In the genomic region with DNA sequence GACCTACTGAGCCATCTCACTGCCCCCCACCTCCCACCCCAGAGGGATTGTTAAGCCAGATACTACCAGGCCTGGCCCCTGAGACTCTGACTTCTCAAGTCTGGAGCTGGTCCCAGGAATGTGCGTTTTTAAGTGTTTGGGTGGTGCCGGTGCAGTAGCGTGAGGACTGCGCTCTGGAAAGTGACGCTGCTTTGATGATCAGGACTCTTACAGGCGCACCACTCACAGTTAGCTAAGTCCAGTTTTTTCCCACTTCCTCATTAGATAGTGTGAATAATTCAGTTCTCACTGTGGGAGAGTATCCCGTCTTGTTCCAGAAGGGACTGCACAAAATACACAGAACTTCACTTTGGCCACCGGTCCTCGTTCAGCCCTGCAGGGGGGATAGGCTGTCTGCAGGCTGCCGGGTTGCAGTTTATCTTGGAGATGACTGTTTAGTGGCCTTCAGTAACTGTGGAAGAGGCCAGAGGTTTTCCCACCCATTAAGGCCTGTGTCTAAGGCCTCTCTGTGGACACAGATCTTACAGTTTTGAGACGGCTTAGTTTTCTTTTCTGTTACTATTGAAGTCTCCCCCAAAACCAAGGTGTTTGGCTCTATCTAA, we compare ENCODE assay signal across 14 mouse cellular contexts.
A peak's percentile ranks its signal among the peaks of the same experiment; 100 is the strongest.
DNase-seq lines count a peak whose midpoint lies in the region; ATAC-seq and TF ChIP-seq lines count a peak whose summit lies in the region.
"Had no signal": no experiment of that assay in that cellular context is flagged by ENCODE, and none has a peak within 500 bp of the region (broad histone marks: within the 10 kb centered on the region; RNA-seq: fewer than 3 reads in every experiment).

No protein-coding gene starts in this region.

- H3K27ac ChIP-seq in intestine, embryonic 14.5 days (ENCODE audit: low read depth): no peak overlapping the region
- no peak overlapping the region for H3K27ac ChIP-seq in intestine, postnatal 0 days (ENCODE audit: low read depth, low read length)
- peak overlapping the region; percentile 74 for H3K27ac ChIP-seq in heart, embryonic 14.5 days (replicated peaks in 1 of 2; ENCODE audit: control insufficient read depth in 1 of 2, insufficient read depth in 1 of 2, low read depth in 2 of 2, low read length in 2 of 2)
- H3K27ac ChIP-seq: layer of hippocampus, adult 2 months; neural tube, embryonic 12.5 days had no signal

- no peak for DNase-seq in intestine, embryonic 14.5 days (ENCODE audit: low spot score)
- peak; percentile 62 for DNase-seq in adrenal gland, postnatal 14 days
- peak; percentile 35 for DNase-seq in lung, postnatal 36 days
- DNase-seq in left cerebral cortex, adult 9 months (ENCODE audit: low spot score in 2 of 2): no peak
- no peak for DNase-seq in MN1 (ENCODE audit: low spot score)
- DNase-seq: cerebellum, postnatal 25 days; gastrocnemius, postnatal 10 days; right cerebral cortex, postnatal 4 days had no signal

- H3K4me1 ChIP-seq in intestine, embryonic 14.5 days (replicated peaks; ENCODE audit: control insufficient read depth, insufficient read depth, low read length): peaks cover 11% of the 10 kb centered on the region
- H3K4me1 ChIP-seq in intestine, postnatal 0 days (replicated peaks; ENCODE audit: control insufficient read depth, insufficient read depth, low read length): no peaks in the 10 kb centered on the region
- peaks cover 26 to 51% of the 10 kb centered on the region in 2 experiments for H3K4me1 ChIP-seq in heart, embryonic 14.5 days (ENCODE audit: control insufficient read depth in 2 of 2, insufficient read depth in 2 of 2, low read length in 2 of 2)

- H3K27me3 ChIP-seq in intestine, embryonic 14.5 days (replicated peaks; ENCODE audit: control insufficient read depth, insufficient read depth, low read length): no peaks in the 10 kb centered on the region
- H3K27me3 ChIP-seq in intestine, postnatal 0 days (replicated peaks; ENCODE audit: control insufficient read depth, insufficient read depth, low read length): no peaks in the 10 kb centered on the region
- H3K27me3 ChIP-seq in heart, embryonic 14.5 days (ENCODE audit: control insufficient read depth, insufficient read depth, low read length): no peaks in the 10 kb centered on the region
- H3K27me3 ChIP-seq: neural tube, embryonic 12.5 days had no signal

- H3K4me3 ChIP-seq in intestine, embryonic 14.5 days (ENCODE audit: low read depth, low read length): no peak overlapping the region
- no peak overlapping the region for H3K4me3 ChIP-seq in intestine, postnatal 0 days (ENCODE audit: low read depth, low read length)
- H3K4me3 ChIP-seq in heart, embryonic 14.5 days (ENCODE audit: control insufficient read depth in 1 of 2, insufficient read depth in 1 of 2, low read depth in 1 of 2, low read length in 2 of 2): no peak overlapping the region
- H3K4me3 ChIP-seq: erythroblast, embryonic 14.5 days; layer of hippocampus, adult 2 months; neural tube, embryonic 12.5 days had no signal

- H3K36me3 ChIP-seq in intestine, embryonic 14.5 days (ENCODE audit: control insufficient read depth, insufficient read depth, low read length): peaks cover 30% of the 10 kb centered on the region
- peaks cover 8% of the 10 kb centered on the region; the same call in 1 of the 2 replicates for H3K36me3 ChIP-seq in intestine, postnatal 0 days (ENCODE audit: control insufficient read depth, insufficient read depth)
- H3K36me3 ChIP-seq in heart, embryonic 14.5 days (ENCODE audit: control insufficient read depth, insufficient read depth, low read length): peaks cover 35% of the 10 kb centered on the region

- peaks cover 4% of the 10 kb centered on the region; the same call in 1 of the 2 replicates for H3K9me3 ChIP-seq in intestine, embryonic 14.5 days (ENCODE audit: control insufficient read depth, low read length)
- H3K9me3 ChIP-seq in intestine, postnatal 0 days (ENCODE audit: control insufficient read depth): no peaks in the 10 kb centered on the region
- peaks cover 4% of the 10 kb centered on the region; the same call in 1 of the 2 replicates for H3K9me3 ChIP-seq in heart, embryonic 14.5 days (ENCODE audit: control insufficient read depth, low read length)

- no peak overlapping the region for H3K4me2 ChIP-seq in intestine, embryonic 14.5 days (ENCODE audit: low read length)
- H3K4me2 ChIP-seq in intestine, postnatal 0 days (replicated peaks; ENCODE audit: low read depth): no peak overlapping the region
- H3K4me2 ChIP-seq in heart, embryonic 14.5 days (ENCODE audit: low read length): peak overlapping the region; percentile 46
- H3K4me2 ChIP-seq: neural tube, embryonic 12.5 days had no signal

- 48% methylated on average over 11 of the region's 11 CpGs for WGBS in intestine, embryonic 14.5 days
- 45% methylated on average over 11 of the region's 11 CpGs for WGBS in intestine, postnatal 0 days
- WGBS in heart, embryonic 14.5 days: 8% methylated on average over 11 of the region's 11 CpGs

- H3K9ac ChIP-seq in intestine, embryonic 14.5 days (ENCODE audit: low read length): no peak overlapping the region
- H3K9ac ChIP-seq in intestine, postnatal 0 days (ENCODE audit: low read depth, low read length): no peak overlapping the region
- peak overlapping the region; percentile 49; the same call in 1 of the 2 replicates for H3K9ac ChIP-seq in heart, embryonic 14.5 days (ENCODE audit: low read length)
- H3K9ac ChIP-seq: neural tube, embryonic 12.5 days had no signal

- peak; percentile 23; the same call in 1 of the 2 replicates for ATAC-seq in intestine, embryonic 14.5 days (replicated peaks; ENCODE audit: low FRiP score, low TSS enrichment, low read depth)
- no peak for ATAC-seq in intestine, postnatal 0 days
- no peak; the same call in none of the 2 replicates for ATAC-seq in heart, embryonic 14.5 days (ENCODE audit: insufficient number of reproducible peaks, insufficient read depth, low FRiP score, low read depth)
- ATAC-seq: inflammation-experienced regulatory T-cells, adult 6 months had no signal

- no peak for TF ChIP-seq CTCF in intestine, postnatal 0 days (IDR thresholded peaks at IDR 0.05; ENCODE audit: low read depth)

Comparison
In these comparisons a context has a peak if more than half of its experiments do, and no peak if none do; other contexts are left out.
1. DNase-seq: peak in adrenal gland, postnatal 14 days (single experiment) and lung, postnatal 36 days (single experiment); none in intestine, embryonic 14.5 days (single experiment), left cerebral cortex, adult 9 months (0 of 2) and MN1 (single experiment).
2. H3K27ac ChIP-seq: peak in heart, embryonic 14.5 days (2 of 2); none in intestine, embryonic 14.5 days (single experiment) and intestine, postnatal 0 days (single experiment).